Mouse (Mus musculus) small intestine, adult 2 months (tissue): Measurements from ENCODE around the gene Atp12a.

Experiments
- CTCF ChIP-seq: fragments of 200-500 bp; IDR thresholded peaks from 2 replicates; pipeline ENCODE4 v1.5.1; 2012; ENCODE audit warnings: low read depth, mild to moderate bottlenecking, control low read depth, inconsistent platforms, low read length, moderate library complexity, mixed read lengths; ENCODE audit not compliant: insufficient replicate concordance, insufficient read length; ENCODE audit errors: extremely low read depth
- POLR2A ChIP-seq: fragments of 200-500 bp; IDR thresholded peaks from 2 replicates; pipeline ENCODE4 v1.6.1; 2012; ENCODE audit warnings: low read depth, mild to moderate bottlenecking, control low read depth, inconsistent platforms, low read length, moderate library complexity

DNA sequence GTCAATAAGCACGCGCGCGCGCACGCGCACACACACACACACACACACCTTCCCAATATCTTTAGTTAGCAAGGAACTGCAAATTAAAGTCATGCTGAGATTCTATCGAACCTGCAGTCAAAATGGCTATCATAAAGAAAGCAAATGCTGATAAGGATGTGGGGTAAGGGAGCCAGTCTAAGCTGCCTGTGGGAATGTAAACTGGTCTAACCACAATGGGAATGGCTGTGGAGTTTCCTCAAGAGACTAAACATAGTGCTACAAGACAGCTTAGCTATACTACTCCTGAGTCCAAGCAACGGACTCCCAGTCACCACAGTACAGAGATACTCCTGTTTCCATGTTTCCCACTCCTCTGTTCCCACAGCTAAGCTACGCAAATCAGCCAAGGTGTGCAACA is 28.8 kb upstream of the Atp12a start:
- TF ChIP-seq CTCF (no peak), POLR2A (no peak)
